Mouse (Mus musculus) 3134 (cell line): ENCODE data around the gene Gm45713.
"Not testable (repeated sequence)": the region's sequence is repeated elsewhere in the genome, so short reads cannot be mapped to it uniquely, and the experiment has no call there.

Experiments used
- DNase-seq: peaks from one replicate; pipeline ENCODE4 v3.0.0-alpha.2; 2011; ENCODE audit warnings: low spot score; ENCODE audit not compliant: insufficient read length; ENCODE audit errors: extremely low read depth

Gm45713 gene

GRCm38 (mm10) chr7:45126147-45126843, 9.7 kb downstream of the Gm45713 start:
- DNase-seq = no peak

- not testable (repeated sequence) for DNase-seq
Observed at GRCm38 (mm10) chr7:45125649-45126048, 10.4 kb downstream of the Gm45713 start.

GRCm38 (mm10) chr7:45125144-45125600, 10.9 kb downstream of the Gm45713 start:
- peak; percentile 62 for DNase-seq

- DNase-seq = peak; percentile 98
Observed at GRCm38 (mm10) chr7:45124224-45125143, 11.5 kb downstream of the Gm45713 start, which contains the start of gene Rps11. TSS of gene Rps11 (minus strand) at chr7:45124439.

- peak; percentile 48 for DNase-seq
Observed at GRCm38 (mm10) chr7:45123186-45123570, 12.9 kb downstream of the Gm45713 start.

GRCm38 (mm10) chr7:45122561-45123185, 13.4 kb downstream of the Gm45713 start:
- DNase-seq = no peak

- DNase-seq = no peak
Observed at GRCm38 (mm10) chr7:45121966-45122365, 14.1 kb downstream of the Gm45713 start.

- DNase-seq = no peak
Observed at GRCm38 (mm10) chr7:45121404-45121803, 14.6 kb downstream of the Gm45713 start.

- no peak for DNase-seq
Observed at GRCm38 (mm10) chr7:45119780-45120709, 16.0 kb downstream of the Gm45713 start.

- no peak for DNase-seq
Observed at GRCm38 (mm10) chr7:45118336-45118735, 17.7 kb downstream of the Gm45713 start.

GRCm38 (mm10) chr7:45117566-45117965, 18.5 kb downstream of the Gm45713 start:
- no peak for DNase-seq

- DNase-seq = no peak
Observed at GRCm38 (mm10) chr7:45113476-45113875, 22.6 kb downstream of the Gm45713 start.

GRCm38 (mm10) chr7:45112529-45112928, 23.5 kb downstream of the Gm45713 start:
- no peak for DNase-seq

- DNase-seq = peak; percentile 45
Observed at GRCm38 (mm10) chr7:45111940-45112339, 24.1 kb downstream of the Gm45713 start.

- DNase-seq = not testable (repeated sequence)
Observed at GRCm38 (mm10) chr7:45110089-45110488, 25.9 kb downstream of the Gm45713 start.

GRCm38 (mm10) chr7:45107052-45107645, 28.9 kb downstream of the Gm45713 start:
- DNase-seq = no peak

- no peak for DNase-seq
Observed at GRCm38 (mm10) chr7:45106441-45106840, 29.6 kb downstream of the Gm45713 start.

- DNase-seq = no peak
Observed at GRCm38 (mm10) chr7:45105491-45105890, 30.5 kb downstream of the Gm45713 start.

- no peak for DNase-seq
Observed at GRCm38 (mm10) chr7:45104941-45105340, 31.1 kb downstream of the Gm45713 start.
